Mouse (Mus musculus) heart, adult 2 months (tissue): ENCODE data around the gene Vps13d.

Source experiments
- CTCF ChIP-seq: fragments of 200-600 bp; IDR thresholded peaks from 2 replicates; pipeline ENCODE4 v1.8.1; 2022; ENCODE audit warnings: antibody characterized with exemption, mild to moderate bottlenecking, moderate library complexity
- POLR2A ChIP-seq: fragments of 200-500 bp; IDR thresholded peaks from 2 replicates; pipeline ENCODE4 v1.6.1; 2011; ENCODE audit warnings: mild to moderate bottlenecking, low read depth, low read length, control low read depth; ENCODE audit not compliant: insufficient read depth

- TF ChIP-seq CTCF (no peak), POLR2A (no peak)
Measured at GRCm38 (mm10) chr4:144980110-144980509, 214.7 kb downstream of the Vps13d start.
